In genomic region chr19:31529890-31530289, GRCm38 (mm10) we compare ENCODE assay signal across 12 mouse cellular contexts.
"Had no signal": no experiment of that assay in that cellular context is flagged by ENCODE, and none has a peak within 500 bp of the region (broad histone marks: within the 10 kb centered on the region; RNA-seq: fewer than 3 reads in every experiment).

No protein-coding gene starts in this region.

- DNase-seq: layer of hippocampus, adult 9-11 months; liver, embryonic 13.5 days; liver, postnatal 0 days; retina, postnatal 1 day; right cerebral cortex, postnatal 4 days; spleen, adult 18-20 months; thymus, adult 18-20 months; thymus, postnatal 14 days had no signal

- H3K9ac ChIP-seq: limb, embryonic 12.5 days; liver, embryonic 13.5 days; liver, postnatal 0 days; lung, embryonic 15.5 days; neural tube, embryonic 13.5 days had no signal

- H3K4me2 ChIP-seq: limb, embryonic 12.5 days; liver, embryonic 13.5 days; lung, embryonic 15.5 days; neural tube, embryonic 13.5 days had no signal

- H3K4me3 ChIP-seq: limb, embryonic 12.5 days; liver, embryonic 13.5 days; lung, embryonic 15.5 days; neural tube, embryonic 13.5 days had no signal

- H3K36me3 ChIP-seq: limb, embryonic 12.5 days; liver, embryonic 13.5 days; lung, embryonic 15.5 days; neural tube, embryonic 13.5 days had no signal

- H3K9me3 ChIP-seq: limb, embryonic 12.5 days; liver, embryonic 13.5 days; lung, embryonic 15.5 days; neural tube, embryonic 13.5 days had no signal

- H3K27ac ChIP-seq: liver, embryonic 13.5 days; lung, embryonic 15.5 days; macrophage; neural tube, embryonic 13.5 days had no signal

- H3K4me1 ChIP-seq: liver, embryonic 13.5 days had no signal

- ATAC-seq: liver, postnatal 0 days had no signal

- H3K27me3 ChIP-seq: limb, embryonic 12.5 days; liver, embryonic 13.5 days; lung, embryonic 15.5 days; neural tube, embryonic 13.5 days had no signal
